Mouse (Mus musculus) lung, adult 2 months (tissue): ENCODE measurements around the gene Rnf185.

ENCODE experiments used
- CTCF ChIP-seq: fragments of 200-500 bp; IDR thresholded peaks from 2 replicates; pipeline ENCODE4 v1.5.1; 2011; ENCODE audit warnings: mild to moderate bottlenecking, low read length, control low read depth; ENCODE audit not compliant: insufficient read depth
- POLR2A ChIP-seq: fragments of 200-500 bp; IDR thresholded peaks from 2 replicates; pipeline ENCODE4 v1.6.1; 2011; ENCODE audit warnings: low read depth, mild to moderate bottlenecking, control low read depth, low read length, borderline replicate concordance; ENCODE audit errors: extremely low read depth

DNA sequence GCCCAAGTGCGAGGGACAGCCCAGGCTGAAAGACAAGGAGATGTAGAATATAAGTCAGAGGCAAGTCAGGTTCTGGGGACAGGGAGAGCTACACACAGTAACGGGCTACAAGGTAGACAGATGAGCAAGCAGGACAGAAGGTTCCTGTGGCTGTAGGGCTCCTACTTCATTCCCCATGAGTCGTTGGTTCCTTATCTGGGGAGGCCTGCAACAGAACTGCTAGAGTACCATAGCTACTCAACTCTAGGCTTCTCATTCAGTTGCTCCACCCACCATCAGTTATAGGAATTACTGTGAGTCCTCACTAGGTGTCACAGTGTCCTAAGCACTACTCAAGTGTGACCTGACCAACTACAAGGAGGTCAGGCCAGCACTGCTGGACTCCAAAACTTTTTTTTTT lies 49.1 kb downstream of the Rnf185 start:
- TF ChIP-seq CTCF, result no peak
- TF ChIP-seq POLR2A, result no peak
